Mouse (Mus musculus) layer of hippocampus, adult 18-20 months (tissue): ENCODE measurements around the gene Gm27029. TPM values are rescaled to one million over a fixed set of nuclear protein-coding genes. Genes with fewer than 3 reads are reported as not detected.
"Not testable (repeated sequence)": the region's sequence is repeated elsewhere in the genome, so short reads cannot be mapped to it uniquely, and the experiment has no call there.

Experiments used
- DNase-seq, 2 experiments: peaks; one replicate each; pipeline ENCODE4 v3.0.0; 2022; ENCODE audit warnings: low spot score in 2 of 2
- total RNA-seq, 2 experiments: library from RNA; stranded (reverse); gene quantifications; 2 replicates each; pipeline ENCODE4 v1.2.3; 2021

Gm27029 gene
- total RNA-seq, 2 experiments from 2014 or later = 6.3 to 6.4 TPM

DNA sequence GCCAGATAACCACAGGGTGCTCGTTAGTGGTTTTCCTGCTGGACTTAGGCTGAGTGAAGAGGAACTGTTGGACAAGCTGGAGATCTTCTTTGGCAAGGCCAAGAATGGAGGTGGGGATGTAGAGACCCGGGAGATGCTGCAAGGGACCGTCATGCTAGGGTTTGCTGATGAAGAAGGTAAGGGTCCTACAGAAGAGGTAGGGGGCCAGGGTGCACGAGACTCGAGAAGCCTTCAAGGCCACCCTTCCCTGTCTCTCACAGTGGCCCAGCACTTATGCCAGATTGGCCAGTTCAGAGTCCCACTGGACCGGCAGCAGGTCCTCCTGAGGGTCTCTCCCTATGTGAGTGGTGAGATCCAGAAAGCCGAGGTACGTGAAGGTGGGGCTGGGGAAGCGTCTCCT is 33.0 kb upstream of the Gm27029 start:
- DNase-seq = no peak

DNA sequence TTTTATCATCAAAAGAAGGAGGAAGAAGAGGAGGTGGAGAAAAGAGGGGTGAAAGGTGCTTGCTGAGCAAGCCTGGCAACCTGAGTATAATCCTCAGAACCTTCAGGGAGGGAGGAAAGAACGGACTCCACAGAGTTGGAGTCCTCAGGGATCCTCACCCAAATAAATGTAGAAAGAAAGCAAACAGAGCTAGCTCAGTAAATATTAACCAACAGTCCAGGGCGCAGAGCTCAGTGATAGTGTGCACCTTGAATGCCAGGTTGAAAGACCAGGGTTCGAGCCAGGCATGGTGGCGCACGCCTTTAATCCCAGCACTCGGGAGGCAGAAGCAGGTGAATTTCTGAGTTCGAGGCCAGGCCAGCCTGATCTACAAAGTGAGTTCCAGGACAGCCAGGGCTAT is 31.0 kb upstream of the Gm27029 start:
- no peak for DNase-seq

- no peak for DNase-seq
These were observed 30.1 kb upstream of the Gm27029 start for GRCm38 (mm10) chr11:101454702-101455101.

- DNase-seq = no peak
These were observed 27.6 kb upstream of the Gm27029 start for GRCm38 (mm10) chr11:101452093-101452774.

- DNase-seq = no peak
These were observed 26.9 kb upstream of the Gm27029 start for GRCm38 (mm10) chr11:101451536-101451935.

GRCm38 (mm10) chr11:101450394-101450793 is 25.8 kb upstream of the Gm27029 start:
- no peak for DNase-seq

DNA sequence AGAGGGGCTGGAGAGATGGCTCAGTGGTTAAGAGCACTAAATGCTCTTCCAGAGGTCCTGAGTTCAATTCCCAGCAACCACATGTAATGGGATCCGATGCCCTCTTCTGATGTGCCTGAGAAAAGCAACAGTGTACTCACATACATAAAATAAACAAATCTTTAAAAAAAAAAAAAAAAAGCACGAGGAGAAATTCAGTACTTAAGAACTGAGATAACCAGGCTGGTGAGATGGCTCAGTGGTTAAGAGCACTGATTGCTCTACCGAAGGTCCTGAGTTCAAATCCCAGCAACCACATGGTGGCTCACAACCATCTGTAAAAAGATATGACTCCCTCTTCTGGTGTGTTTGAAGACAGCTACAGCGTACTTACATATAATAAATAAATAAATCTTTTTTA is 25.0 kb upstream of the Gm27029 start:
- DNase-seq = not testable (repeated sequence)

DNA sequence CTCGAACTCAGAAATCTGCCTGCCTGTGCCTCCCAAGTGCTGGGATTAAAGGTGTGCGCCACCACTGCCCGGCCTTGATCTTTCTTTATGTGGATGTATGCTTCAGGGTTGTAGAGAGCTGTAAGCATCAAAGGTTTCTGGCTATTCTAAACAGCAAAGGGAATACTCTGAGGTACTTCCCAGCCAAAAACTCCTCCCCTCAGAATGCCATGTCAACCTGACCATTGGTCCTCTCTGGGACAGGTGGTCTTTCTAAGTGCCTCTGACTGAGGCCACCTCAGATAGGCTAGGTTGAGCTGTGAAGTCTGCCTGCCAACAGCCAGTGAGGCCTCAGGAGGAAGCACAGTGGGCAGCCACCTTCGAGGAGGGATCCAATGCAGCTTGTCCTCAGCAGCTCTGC is 24.3 kb upstream of the Gm27029 start:
- no peak for DNase-seq

- DNase-seq = no peak
These were observed 23.7 kb upstream of the Gm27029 start, which contains the start of gene Ifi35 for GRCm38 (mm10) chr11:101448274-101448746. TSS of gene Ifi35 (plus strand) at chr11:101448407.

DNA sequence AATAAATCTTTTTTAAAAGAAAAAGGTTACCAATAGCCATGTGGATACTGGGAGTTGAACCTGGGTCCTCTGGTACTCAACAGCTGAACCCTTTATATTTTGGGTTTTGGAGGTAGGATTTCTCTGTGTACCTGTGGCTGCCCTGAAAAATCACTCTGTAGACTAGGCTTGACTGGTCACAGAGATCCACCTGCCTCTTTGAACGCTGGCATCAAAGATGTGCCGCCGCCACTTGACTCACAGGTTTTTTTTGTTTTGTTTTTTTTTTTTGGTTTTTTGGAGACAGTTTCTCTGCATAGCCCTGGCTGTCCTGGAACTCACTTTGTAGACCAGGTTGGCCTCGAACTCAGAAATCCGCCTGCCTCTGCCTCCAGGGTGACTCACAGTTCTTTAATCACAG is 23.2 kb upstream of the Gm27029 start:
- DNase-seq = no peak

GRCm38 (mm10) chr11:101446860-101447259 is 22.3 kb upstream of the Gm27029 start:
- DNase-seq = not testable (repeated sequence)

DNA sequence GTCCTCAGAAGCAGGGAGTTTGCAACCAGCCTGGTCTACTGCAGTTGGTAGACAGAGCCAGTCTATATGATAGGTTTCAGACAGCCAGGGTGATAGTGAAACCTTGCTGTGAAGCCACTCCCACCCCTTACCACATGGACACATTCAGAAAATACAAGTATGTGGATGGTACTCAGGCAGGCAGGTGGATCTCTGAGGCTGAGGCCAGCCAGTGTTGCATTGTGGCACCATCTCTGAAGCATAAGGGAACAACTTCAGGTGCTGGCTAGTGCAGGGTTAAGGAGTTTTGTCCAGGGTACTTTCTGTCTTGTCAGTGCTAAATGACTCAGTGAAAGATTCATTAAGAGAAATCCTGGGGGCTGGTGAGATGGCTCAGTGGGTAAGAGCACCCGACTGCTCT is 21.7 kb upstream of the Gm27029 start:
- DNase-seq = no peak

DNA sequence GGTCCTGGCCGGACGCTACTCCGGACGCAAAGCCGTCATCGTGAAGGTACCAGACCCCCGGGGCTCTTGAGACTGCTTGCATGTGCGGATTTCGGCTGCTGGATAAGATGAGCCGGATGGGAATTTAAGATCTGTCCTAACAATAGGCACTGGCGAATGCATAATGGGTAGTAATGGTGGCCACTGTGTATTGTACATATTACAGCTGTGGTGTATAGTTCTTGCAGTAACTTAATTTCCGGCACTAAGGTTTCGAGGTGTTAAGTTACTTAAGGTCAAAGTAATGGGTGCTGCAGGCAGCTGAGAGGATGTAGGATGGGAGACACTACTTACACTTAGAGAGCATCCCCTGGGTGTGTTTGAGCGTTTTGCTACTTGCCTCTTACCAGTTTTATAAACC is 18.2 kb upstream of the Gm27029 start:
- no peak for DNase-seq

- peak; percentile 98 for DNase-seq
These were observed 17.6 kb upstream of the Gm27029 start, which contains the start of gene Rpl27 for GRCm38 (mm10) chr11:101442127-101442693. TSS of gene Rpl27 (plus strand) at chr11:101442298.

- not testable (repeated sequence) for DNase-seq
These were observed 17.0 kb upstream of the Gm27029 start for GRCm38 (mm10) chr11:101441450-101442126.

- not testable (repeated sequence) for DNase-seq
These were observed 13.4 kb upstream of the Gm27029 start for GRCm38 (mm10) chr11:101438006-101438405.

GRCm38 (mm10) chr11:101436916-101437315 is 12.3 kb upstream of the Gm27029 start:
- no peak for DNase-seq

DNA sequence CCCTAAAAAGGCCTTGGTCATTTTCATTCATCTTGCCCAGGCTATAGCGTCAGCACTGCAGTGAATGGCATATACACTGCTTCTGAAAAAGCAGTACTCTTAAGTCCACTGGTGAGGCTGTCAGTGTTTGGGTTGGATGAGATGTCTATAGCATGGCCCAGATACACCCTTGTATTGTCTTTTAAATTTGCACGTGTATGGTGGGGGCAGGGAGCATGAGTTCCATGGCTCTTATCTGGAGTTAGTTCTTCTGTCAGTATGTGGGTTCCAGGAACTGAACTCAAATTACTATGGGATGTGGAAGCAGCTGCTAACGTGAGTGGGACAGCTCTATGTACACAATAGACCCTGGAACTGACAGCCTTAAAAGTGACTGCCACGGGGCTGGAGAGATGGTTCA is 11.2 kb upstream of the Gm27029 start:
- no peak for DNase-seq

- DNase-seq = no peak
These were observed 8.8 kb upstream of the Gm27029 start for GRCm38 (mm10) chr11:101433396-101433795.

DNA sequence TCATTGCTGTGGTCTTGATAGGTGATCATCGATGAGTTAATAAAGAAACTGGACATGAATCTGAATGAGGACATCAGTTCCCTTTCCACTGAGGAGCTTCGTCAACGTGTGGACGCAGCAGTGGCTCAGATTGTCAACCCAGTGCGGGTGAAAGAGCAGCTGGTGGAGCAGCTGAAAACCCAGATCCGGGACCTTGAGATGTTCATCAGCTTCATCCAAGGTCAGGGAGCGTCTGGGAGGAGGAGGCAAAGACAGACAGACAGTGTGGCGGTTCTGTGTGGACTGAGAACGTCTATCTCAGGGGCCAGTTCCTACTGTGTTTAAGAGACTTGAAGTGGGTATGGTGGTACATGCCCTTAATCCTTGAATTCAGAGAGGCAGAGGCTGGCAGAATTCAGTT is 6.7 kb upstream of the Gm27029 start:
- no peak for DNase-seq

DNA sequence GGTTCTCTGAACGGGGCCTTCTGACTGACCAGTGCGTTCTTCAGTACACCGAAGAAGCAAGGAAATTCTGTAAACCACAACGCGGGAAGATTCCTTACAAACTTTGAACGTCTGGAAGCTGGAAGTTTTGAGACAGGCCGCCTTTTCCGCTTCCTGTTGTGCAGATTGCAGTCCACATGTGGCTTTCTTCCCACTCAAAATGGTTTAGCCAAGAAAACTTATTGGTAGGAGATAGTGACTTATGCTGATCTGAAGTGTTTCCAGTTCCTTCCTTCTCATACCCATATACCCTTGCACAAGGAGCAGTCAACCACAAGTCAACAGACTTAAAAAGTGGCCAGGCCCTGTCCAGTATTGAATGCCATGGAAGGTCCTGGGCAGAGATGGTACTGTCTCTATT is 1.6 kb upstream of the Gm27029 start:
- no peak for DNase-seq
